Mouse (Mus musculus) hindbrain, embryonic 13.5 days (tissue): ENCODE data around the gene 4930562C15Rik. TPM values are rescaled to one million over a fixed set of nuclear protein-coding genes. Genes with fewer than 3 reads are reported as not detected.
"Not testable (repeated sequence)": the region's sequence is repeated elsewhere in the genome, so short reads cannot be mapped to it uniquely, and the experiment has no call there.

Experiments
- ATAC-seq: fragments of 200-750 bp; cut with Nextera tagmentation; 2 replicates; pipeline ENCODE4 v1.8.0; 2017; ENCODE audit warnings: moderate TSS enrichment; ENCODE audit not compliant: low FRiP score
- H3K27ac ChIP-seq: fragments of 300-500 bp; sonication (generic); 2 replicates; pipeline ENCODE4 v1.5.1; 2015; ENCODE audit warnings: inconsistent platforms, mild to moderate bottlenecking, moderate library complexity
- H3K27me3 ChIP-seq: fragments of 300-500 bp; sonication (generic); 2 replicates; pipeline ENCODE4 v1.6.1; 2015; ENCODE audit warnings: mild to moderate bottlenecking, inconsistent platforms
- H3K36me3 ChIP-seq: fragments of 300-500 bp; sonication (generic); 2 replicates; pipeline ENCODE4 v1.6.1; 2015; ENCODE audit warnings: mild to moderate bottlenecking, inconsistent platforms
- H3K4me1 ChIP-seq: fragments of 300-500 bp; sonication (generic); replicated peaks from 2 replicates; pipeline ENCODE4 v1.6.1; 2015; ENCODE audit warnings: inconsistent platforms
- H3K4me2 ChIP-seq: fragments of 300-500 bp; sonication (generic); 2 replicates; pipeline ENCODE4 v1.6.1; 2015; ENCODE audit warnings: inconsistent platforms, mild to moderate bottlenecking, moderate library complexity
- H3K4me3 ChIP-seq: fragments of 300-500 bp; sonication (generic); 2 replicates; pipeline ENCODE4 v1.5.1; 2015; ENCODE audit warnings: mild to moderate bottlenecking, inconsistent platforms
- H3K9ac ChIP-seq: fragments of 300-500 bp; sonication (generic); 2 replicates; pipeline ENCODE4 v1.6.1; 2015; ENCODE audit warnings: mild to moderate bottlenecking, inconsistent platforms
- H3K9me3 ChIP-seq: fragments of 300-500 bp; sonication (generic); 2 replicates; pipeline ENCODE4 v1.6.1; 2016; ENCODE audit warnings: inconsistent platforms
- WGBS: fragments of 180-500 bp; shearing (Covaris S2); methylation state at CpG from one replicate; pipeline ENCODE4 v1.1.7; 2015; 5-methylcytosine and 5-hydroxymethylcytosine counted together
- polyA plus RNA-seq: library from polyadenylated mRNA; unstranded; fragments of >200 nt; fragmentation: Nextera tagmentation; extraction: Ambion mirVana; gene quantifications from 2 replicates; pipeline ENCODE4 v1.2.1, GENCODE M21; 2015

4930562C15Rik gene
- polyA plus RNA-seq: 0.65 TPM in 2 replicates

DNA sequence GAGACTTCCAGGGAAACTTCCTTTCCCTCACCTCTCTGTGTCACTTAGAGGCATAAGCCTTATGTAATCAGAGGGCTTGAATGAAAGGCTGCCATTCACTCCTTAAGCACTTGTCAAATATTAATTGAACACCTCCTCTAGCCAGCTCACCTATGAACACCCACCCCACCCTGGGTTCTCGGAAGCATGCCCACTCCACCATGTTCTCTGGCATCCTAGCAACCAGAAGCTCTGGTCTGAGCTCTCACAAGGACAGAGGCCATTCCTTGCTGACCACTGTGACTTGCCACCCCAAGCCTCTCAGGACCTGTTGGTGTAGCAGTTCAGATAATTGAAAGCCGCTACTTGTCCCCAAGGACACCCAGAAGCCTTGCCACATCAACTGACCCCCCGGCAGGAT is at the start of gene 4930562C15Rik:
Gene 4930562C15Rik (plus strand): TSS at position 226 of the 400 bp plus-strand sequence.
- Histone ChIP-seq H3K27me3 (no peaks in the 10 kb centered on the region), H3K4me3 (no peak within 1 kb of the TSS), H3K9ac (no peak within 1 kb of the TSS), H3K27ac (no peak within 1 kb of the TSS), H3K9me3 (no peaks in the 10 kb centered on the region), H3K36me3 (no peaks in the 10 kb centered on the region), H3K4me2 (no peak within 1 kb of the TSS), H3K4me1 (no peaks in the 10 kb centered on the region)
- ATAC-seq: no peak
- 94% methylated on average over 3 of the region's 3 CpGs for WGBS

DNA sequence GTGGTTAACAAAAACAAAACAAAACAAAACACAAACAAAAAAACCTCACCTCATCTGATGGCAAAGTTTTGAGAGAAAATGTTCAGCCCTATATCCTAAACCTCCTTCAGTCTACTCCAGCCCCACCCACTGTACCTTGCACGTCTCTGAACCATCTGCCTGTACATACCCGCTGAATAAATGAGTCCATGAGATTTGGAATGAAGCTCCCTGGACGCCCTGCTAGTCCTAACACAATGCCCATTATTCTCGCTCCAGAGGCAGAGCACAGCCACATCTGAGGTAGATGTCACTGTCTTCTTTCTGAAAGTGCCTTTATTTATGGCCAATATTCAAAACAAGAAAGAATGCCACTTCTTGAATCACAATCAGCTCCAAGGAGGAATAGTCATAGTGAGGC is 49.5 kb upstream of the 4930562C15Rik start:
- 20% methylated on average over 4 of the region's 4 CpGs for WGBS
- H3K4me1 ChIP-seq: peaks cover 46% of the 10 kb centered on the region
- H3K27ac ChIP-seq: peak overlapping the region; percentile 20; the same call in 1 of the 2 replicates
- no peak for ATAC-seq
- H3K4me3 ChIP-seq: no peak overlapping the region
- H3K36me3 ChIP-seq: no peaks in the 10 kb centered on the region; the same call in 1 of the 2 replicates
- no peaks in the 10 kb centered on the region for H3K9me3 ChIP-seq
- H3K27me3 ChIP-seq: no peaks in the 10 kb centered on the region
- H3K4me2 ChIP-seq: no peak overlapping the region
- peak overlapping the region; percentile 39; the same call in 1 of the 2 replicates for H3K9ac ChIP-seq

GRCm38 (mm10) chr16:4788176-4788575 is 47.0 kb upstream of the 4930562C15Rik start:
- Histone ChIP-seq H3K9ac (no peak overlapping the region; the same call in 1 of the 2 replicates), H3K4me1 (peaks cover 46% of the 10 kb centered on the region), H3K4me2 (peak overlapping the region; percentile 94), H3K27ac (no peak overlapping the region), H3K4me3 (peak overlapping the region; percentile 3; the same call in 1 of the 2 replicates), H3K9me3 (no peaks in the 10 kb centered on the region), H3K36me3 (no peaks in the 10 kb centered on the region), H3K27me3 (no peaks in the 10 kb centered on the region)
- ATAC-seq: no peak

GRCm38 (mm10) chr16:4789311-4789768 is 45.9 kb upstream of the 4930562C15Rik start:
- Histone ChIP-seq H3K9ac (peak overlapping the region; percentile 81), H3K27me3 (no peaks in the 10 kb centered on the region), H3K36me3 (no peaks in the 10 kb centered on the region), H3K9me3 (no peaks in the 10 kb centered on the region), H3K4me1 (peaks cover 43% of the 10 kb centered on the region), H3K4me2 (peak overlapping the region; percentile 94), H3K4me3 (peak overlapping the region; percentile 62), H3K27ac (peak overlapping the region; percentile 99)
- WGBS: under 1% methylated on average over 29 of the region's 29 CpGs
- ATAC-seq: peak; percentile 76

DNA sequence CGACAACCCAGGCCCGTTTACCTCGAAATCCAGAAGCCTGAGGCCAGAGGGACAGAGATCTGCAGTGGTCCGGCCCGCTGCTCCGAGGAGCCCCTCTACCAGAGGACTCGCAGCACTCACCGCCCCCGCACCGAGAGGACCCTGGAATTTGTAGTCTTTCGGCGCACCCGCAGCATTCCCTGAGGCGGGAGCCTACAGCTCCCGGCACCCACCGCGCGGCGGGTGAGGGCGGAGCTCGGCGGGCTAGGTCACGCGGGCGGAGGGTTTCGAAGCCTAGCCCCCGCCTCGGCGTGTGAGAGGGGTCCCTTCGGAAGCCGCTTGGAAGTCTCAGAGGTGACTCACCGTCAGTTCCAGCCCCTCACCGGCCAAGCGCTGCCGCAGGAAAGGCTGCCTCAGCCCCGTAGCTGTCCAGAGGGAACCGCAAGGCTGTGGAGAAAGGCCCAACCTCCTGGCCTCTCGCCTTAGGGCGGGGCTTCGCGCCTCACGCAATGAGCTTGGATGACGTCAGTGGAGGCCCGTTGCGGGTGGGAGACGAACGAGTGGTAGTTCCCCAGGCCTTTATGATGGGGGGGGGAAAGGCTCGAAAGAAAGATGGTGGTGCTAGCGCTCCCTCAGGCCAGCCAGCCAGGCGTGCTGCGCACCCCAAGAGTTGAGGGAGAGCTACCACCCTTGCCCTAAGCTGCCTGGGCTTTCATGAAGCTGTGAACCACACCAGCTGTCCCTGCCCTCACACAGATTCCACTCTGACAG is 45.2 kb upstream of the 4930562C15Rik start, which contains the start of gene Cdip1:
Gene Cdip1 (minus strand): TSS at position 483 of the 750 bp plus-strand sequence.
- H3K36me3 ChIP-seq: no peaks in the 10 kb centered on the region
- peak; percentile 99 for ATAC-seq
- no peaks in the 10 kb centered on the region for H3K9me3 ChIP-seq
- peak within 1 kb of the TSS; percentile 94 for H3K4me2 ChIP-seq
- H3K4me3 ChIP-seq: peak within 1 kb of the TSS; percentile 62
- under 1% methylated on average over 51 of the region's 51 CpGs for WGBS
- H3K27me3 ChIP-seq: no peaks in the 10 kb centered on the region
- H3K9ac ChIP-seq: peak within 1 kb of the TSS; percentile 81
- peak within 1 kb of the TSS; percentile 99 for H3K27ac ChIP-seq
- H3K4me1 ChIP-seq: peaks cover 39% of the 10 kb centered on the region

DNA sequence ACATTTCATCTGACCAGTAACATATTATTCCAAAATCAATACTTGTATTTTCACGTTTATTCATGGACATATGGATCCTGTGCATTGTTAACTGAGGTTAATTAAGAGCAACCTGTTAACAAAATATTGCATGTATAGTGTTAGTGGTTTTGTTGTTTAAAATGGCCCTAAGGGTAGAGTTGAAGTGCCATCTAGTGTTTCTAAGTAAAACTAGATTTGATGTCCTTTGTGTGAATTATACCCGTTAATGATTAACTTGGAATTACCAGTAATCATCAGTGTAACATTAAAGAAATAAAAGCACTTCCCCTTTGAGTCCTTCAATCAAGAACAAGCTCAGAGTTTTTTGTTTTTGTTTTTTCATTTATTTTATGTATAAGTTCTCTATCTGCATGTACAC is 43.9 kb upstream of the 4930562C15Rik start:
- H3K4me1 ChIP-seq: peaks cover 27% of the 10 kb centered on the region
- WGBS: 71% methylated on average over 2 of the region's 2 CpGs
- no peak overlapping the region for H3K27ac ChIP-seq
- no peaks in the 10 kb centered on the region for H3K36me3 ChIP-seq
- H3K4me3 ChIP-seq: no peak overlapping the region
- no peaks in the 10 kb centered on the region for H3K9me3 ChIP-seq
- H3K9ac ChIP-seq: no peak overlapping the region
- no peak overlapping the region for H3K4me2 ChIP-seq
- no peak for ATAC-seq
- H3K27me3 ChIP-seq: no peaks in the 10 kb centered on the region

- Histone ChIP-seq H3K9me3 (no peaks in the 10 kb centered on the region), H3K36me3 (no peaks in the 10 kb centered on the region), H3K4me1 (no peaks in the 10 kb centered on the region), H3K4me3 (no peak overlapping the region), H3K27me3 (no peaks in the 10 kb centered on the region), H3K9ac (no peak overlapping the region), H3K4me2 (no peak overlapping the region), H3K27ac (no peak overlapping the region)
- 85% methylated on average over 4 of the region's 4 CpGs for WGBS
- ATAC-seq: no peak
These were observed 38.6 kb upstream of the 4930562C15Rik start for GRCm38 (mm10) chr16:4796631-4797030.

- 73% methylated on average over 3 of the region's 3 CpGs for WGBS
- Histone ChIP-seq H3K9me3 (no peaks in the 10 kb centered on the region), H3K4me3 (no peak overlapping the region), H3K4me1 (no peaks in the 10 kb centered on the region), H3K9ac (no peak overlapping the region), H3K36me3 (no peaks in the 10 kb centered on the region), H3K27ac (no peak overlapping the region), H3K27me3 (no peaks in the 10 kb centered on the region), H3K4me2 (no peak overlapping the region)
- ATAC-seq: no peak
These were observed 16.9 kb upstream of the 4930562C15Rik start for GRCm38 (mm10) chr16:4818349-4818748.

DNA sequence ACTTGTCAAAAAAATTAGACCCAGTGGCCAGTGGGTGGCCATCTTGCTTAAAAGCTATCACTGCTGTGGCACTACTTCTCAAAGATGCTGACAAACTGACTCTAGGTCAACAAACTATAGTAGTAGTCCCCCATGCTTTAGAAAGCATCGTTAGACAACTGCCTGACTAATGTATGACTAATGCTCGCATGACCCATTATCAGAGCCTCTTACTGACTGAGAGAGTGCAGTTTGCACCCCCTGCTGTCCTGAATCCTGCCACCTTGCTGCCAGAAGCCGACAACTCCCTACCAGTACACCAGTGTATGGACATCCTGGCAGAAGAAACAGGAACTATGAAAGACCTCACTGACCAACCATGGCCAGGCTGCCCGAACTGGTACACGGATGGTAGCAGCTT is 10.8 kb upstream of the 4930562C15Rik start:
- H3K27ac ChIP-seq, H3K36me3 ChIP-seq, ATAC-seq, H3K9me3 ChIP-seq, H3K4me3 ChIP-seq, H3K4me2 ChIP-seq, H3K27me3 ChIP-seq, H3K9ac ChIP-seq, H3K4me1 ChIP-seq: not testable (repeated sequence)
- 83% methylated on average over 5 of the region's 5 CpGs for WGBS

- Histone ChIP-seq H3K9ac (no peak overlapping the region), H3K36me3 (no peaks in the 10 kb centered on the region), H3K9me3 (no peaks in the 10 kb centered on the region), H3K4me2 (no peak overlapping the region), H3K27ac (no peak overlapping the region), H3K4me1 (no peaks in the 10 kb centered on the region), H3K4me3 (no peak overlapping the region), H3K27me3 (no peaks in the 10 kb centered on the region)
- no peak for ATAC-seq
- 91% methylated on average over 5 of the region's 5 CpGs for WGBS
These were observed 7.6 kb upstream of the 4930562C15Rik start for GRCm38 (mm10) chr16:4827639-4828038.

DNA sequence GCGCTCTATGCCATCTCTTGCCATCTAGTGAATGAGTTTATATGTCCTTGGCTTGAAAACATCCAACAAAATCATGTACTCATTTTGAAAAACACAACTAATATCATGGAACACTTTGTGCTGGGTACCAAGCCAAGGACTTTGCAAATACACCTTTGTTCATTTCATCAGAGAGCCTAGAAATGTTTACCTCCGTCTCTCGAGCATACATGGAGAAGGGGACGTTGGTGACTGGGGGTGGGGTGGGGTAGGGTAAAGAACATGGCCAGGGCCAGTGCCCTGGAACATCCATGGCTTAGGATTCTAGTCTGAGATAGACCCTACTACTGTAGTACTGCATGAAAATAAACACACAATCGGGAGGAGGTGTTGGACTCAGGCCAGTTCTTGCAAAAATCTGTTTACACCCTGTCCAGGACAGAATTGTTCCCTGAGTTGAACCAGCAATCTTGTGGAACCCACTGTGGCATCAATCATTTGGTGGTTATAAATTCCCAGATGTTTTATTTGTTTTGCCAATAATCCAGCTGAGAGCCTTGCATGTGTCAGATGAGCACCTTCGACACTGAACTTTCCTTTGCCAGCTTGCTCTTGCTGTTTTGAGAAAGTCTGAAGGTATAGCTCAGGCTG is 5.8 kb upstream of the 4930562C15Rik start:
- no peaks in the 10 kb centered on the region for H3K27me3 ChIP-seq
- H3K4me2 ChIP-seq: no peak overlapping the region
- no peak overlapping the region for H3K27ac ChIP-seq
- H3K4me1 ChIP-seq: no peaks in the 10 kb centered on the region
- 88% methylated on average over 6 of the region's 6 CpGs for WGBS
- ATAC-seq: no peak
- H3K4me3 ChIP-seq: no peak overlapping the region
- no peaks in the 10 kb centered on the region for H3K9me3 ChIP-seq
- H3K36me3 ChIP-seq: no peaks in the 10 kb centered on the region
- H3K9ac ChIP-seq: no peak overlapping the region

DNA sequence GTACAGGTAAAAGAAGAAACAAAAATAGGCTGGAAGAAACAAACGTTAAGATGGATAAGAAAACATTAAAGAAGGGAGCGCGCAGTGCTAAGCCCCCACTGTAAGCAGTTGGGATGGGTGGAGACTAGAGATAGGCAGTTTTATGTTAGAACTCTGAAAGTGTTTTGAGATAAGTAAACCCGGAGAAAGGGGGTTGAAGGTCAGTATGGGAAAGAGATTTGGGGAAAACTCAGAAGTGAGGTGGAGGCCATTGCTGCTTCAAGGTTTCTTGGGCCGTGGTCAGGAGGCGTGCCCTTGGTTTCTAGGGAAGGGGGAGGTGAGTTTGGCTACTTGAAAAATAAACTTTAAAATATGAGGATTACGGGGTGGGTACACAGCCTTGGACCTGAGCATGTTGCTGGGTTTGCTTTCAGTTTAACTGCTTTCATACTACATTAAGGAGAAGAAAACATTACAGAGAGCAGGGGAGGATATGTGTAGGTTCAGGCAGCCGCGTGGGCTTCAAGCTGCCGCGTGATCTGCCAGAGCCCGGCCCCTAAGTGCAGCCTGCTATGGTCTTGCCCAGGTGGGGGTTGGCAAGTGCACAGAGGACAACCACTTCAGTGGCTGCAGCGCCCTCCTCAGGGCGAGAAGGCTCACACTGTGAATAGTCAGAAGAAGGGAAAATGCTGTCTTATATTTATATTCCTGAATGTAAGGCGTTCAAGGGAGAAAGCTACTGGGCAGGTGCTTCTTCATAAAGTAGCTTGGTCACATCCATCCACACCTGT is 3.4 kb upstream of the 4930562C15Rik start:
- H3K27ac ChIP-seq: no peak overlapping the region
- ATAC-seq: no peak
- no peak overlapping the region for H3K9ac ChIP-seq
- 75% methylated on average over 15 of the region's 15 CpGs for WGBS
- no peak overlapping the region for H3K4me3 ChIP-seq
- H3K9me3 ChIP-seq: no peaks in the 10 kb centered on the region
- H3K4me1 ChIP-seq: no peaks in the 10 kb centered on the region
- H3K4me2 ChIP-seq: no peak overlapping the region
- no peaks in the 10 kb centered on the region for H3K36me3 ChIP-seq
- H3K27me3 ChIP-seq: no peaks in the 10 kb centered on the region
